ENCODE assay signal across 24 mouse cellular contexts in the genomic region with DNA sequence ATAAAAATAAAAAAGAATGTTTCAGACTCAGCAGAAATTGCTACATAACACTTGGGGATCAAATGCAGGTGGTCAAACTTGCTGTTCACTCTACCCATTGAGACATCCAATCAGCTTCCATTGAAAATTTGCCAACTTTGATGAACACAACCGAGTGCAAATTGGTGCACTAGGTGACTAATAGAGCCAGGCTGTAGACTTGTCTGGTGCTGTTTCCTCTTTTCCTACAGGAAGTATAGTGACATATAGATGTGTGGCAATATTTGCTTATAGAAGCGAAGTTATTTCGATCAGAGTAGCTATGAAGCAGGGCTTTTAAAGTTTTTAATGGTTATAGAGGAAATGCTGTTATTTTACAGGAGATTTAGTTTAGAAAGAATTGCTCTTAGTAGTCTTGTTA.
"Had no signal": no experiment of that assay in that cellular context is flagged by ENCODE, and none has a peak within 500 bp of the region (broad histone marks: within the 10 kb centered on the region; RNA-seq: fewer than 3 reads in every experiment).

No protein-coding gene starts in this region.

- H3K4me1 ChIP-seq: heart, embryonic 13.5 days; heart, embryonic 15.5 days; hindbrain, embryonic 10.5 days; hindbrain, embryonic 12.5 days; intestine, embryonic 15.5 days; limb, embryonic 13.5 days; limb, embryonic 15.5 days; liver, embryonic 12.5 days had no signal

- H3K4me3 ChIP-seq: gastrocnemius, adult 2 months; heart, adult 2 months; heart, embryonic 13.5 days; heart, embryonic 15.5 days; hindbrain, embryonic 10.5 days; hindbrain, embryonic 12.5 days; intestine, embryonic 15.5 days; layer of hippocampus, adult 2 months; limb, embryonic 13.5 days; limb, embryonic 15.5 days; liver, embryonic 12.5 days had no signal

- DNase-seq: gastrocnemius, adult 2 months; gastrocnemius, postnatal 10 days; gastrocnemius, postnatal 25 days; heart, adult 2 months; kidney, adult 18-20 months; kidney, adult 8-10 months; kidney, postnatal 10 days; kidney, postnatal 25 days; kidney, postnatal 4 days; left cerebral cortex, postnatal 4 days had no signal

- H3K4me2 ChIP-seq: heart, embryonic 11.5 days; heart, embryonic 13.5 days; heart, embryonic 15.5 days; hindbrain, embryonic 12.5 days; hindbrain, embryonic 14.5 days; intestine, embryonic 15.5 days; limb, embryonic 13.5 days; limb, embryonic 15.5 days; liver, embryonic 12.5 days had no signal

- H3K27ac ChIP-seq: gastrocnemius, adult 2 months; heart, adult 2 months; heart, embryonic 13.5 days; heart, embryonic 15.5 days; hindbrain, embryonic 10.5 days; hindbrain, embryonic 12.5 days; hindbrain, embryonic 14.5 days; intestine, embryonic 15.5 days; layer of hippocampus, adult 2 months; limb, embryonic 13.5 days; limb, embryonic 15.5 days; liver, embryonic 12.5 days had no signal

- H3K9me3 ChIP-seq: heart, embryonic 15.5 days; hindbrain, embryonic 10.5 days; hindbrain, embryonic 12.5 days; intestine, embryonic 15.5 days; limb, embryonic 15.5 days; liver, embryonic 12.5 days had no signal

- H3K36me3 ChIP-seq: heart, embryonic 13.5 days; heart, embryonic 15.5 days; hindbrain, embryonic 10.5 days; hindbrain, embryonic 12.5 days; intestine, embryonic 15.5 days; limb, embryonic 13.5 days; limb, embryonic 15.5 days; liver, embryonic 12.5 days had no signal

- H3K9ac ChIP-seq: heart, embryonic 13.5 days; heart, embryonic 15.5 days; hindbrain, embryonic 12.5 days; hindbrain, embryonic 14.5 days; intestine, embryonic 15.5 days; limb, embryonic 13.5 days; limb, embryonic 15.5 days; liver, embryonic 12.5 days had no signal

- ATAC-seq: hindbrain, embryonic 16.5 days; inflammation-experienced regulatory T-cells, adult 6 months; intestine, embryonic 15.5 days; intestine, postnatal 0 days; liver, embryonic 12.5 days had no signal

- H3K27me3 ChIP-seq: heart, embryonic 13.5 days; heart, embryonic 15.5 days; hindbrain, embryonic 12.5 days; intestine, embryonic 15.5 days; limb, embryonic 13.5 days; limb, embryonic 15.5 days; liver, embryonic 12.5 days had no signal
